Mouse (Mus musculus) C2C12 (cell line): ENCODE measurements around the gene Gm10663.

Source experiments
- CTCF ChIP-seq: IDR thresholded peaks from one replicate; pipeline ENCODE4 v1.5.1; 2011; ENCODE audit not compliant: control insufficient read depth, insufficient read depth, insufficient read length
- MYOD1 ChIP-seq: IDR thresholded peaks from one replicate; pipeline ENCODE4 v1.6.1; 2011; ENCODE audit warnings: low read depth; ENCODE audit not compliant: control insufficient read depth, insufficient read length
- MYOG ChIP-seq: IDR thresholded peaks from one replicate; pipeline ENCODE4 v1.6.1; 2011; ENCODE audit not compliant: control insufficient read depth, insufficient read length; ENCODE audit errors: extremely low read depth
- USF1 ChIP-seq: IDR thresholded peaks from one replicate; pipeline ENCODE4 v1.6.1; 2011; ENCODE audit warnings: low read depth, mild to moderate bottlenecking, control low read depth, moderate library complexity

GRCm38 (mm10) chr8:65056722-65057121 is 18.1 kb upstream of the Gm10663 start:
- TF ChIP-seq CTCF (no peak), USF1 (no peak), MYOD1 (no peak), MYOG (no peak)
